Mouse (Mus musculus) ovary, adult 18-20 months (tissue): Measurements from ENCODE around the gene Cdh18.
"Not testable (repeated sequence)": the region's sequence is repeated elsewhere in the genome, so short reads cannot be mapped to it uniquely, and the experiment has no call there.

ENCODE experiments used
- DNase-seq: peaks from one replicate; pipeline ENCODE4 v3.0.0; 2022; ENCODE audit warnings: low spot score, mixed read lengths

Gene Cdh18

GRCm38 (mm10) chr15:23212068-23212467 is 663.2 kb downstream of the Cdh18 start:
- no peak for DNase-seq

GRCm38 (mm10) chr15:23230616-23231015 is 681.8 kb downstream of the Cdh18 start:
- no peak for DNase-seq

GRCm38 (mm10) chr15:23257751-23258440 is 709.1 kb downstream of the Cdh18 start:
- DNase-seq = no peak

- no peak for DNase-seq
Measured at GRCm38 (mm10) chr15:23278421-23278820, 729.6 kb downstream of the Cdh18 start.

GRCm38 (mm10) chr15:23305018-23305417 is 756.2 kb downstream of the Cdh18 start:
- DNase-seq = no peak

- DNase-seq = no peak
Measured at GRCm38 (mm10) chr15:23316766-23317165, 767.9 kb downstream of the Cdh18 start.

GRCm38 (mm10) chr15:23317409-23317808 is 768.6 kb downstream of the Cdh18 start:
- no peak for DNase-seq

- DNase-seq = not testable (repeated sequence)
Measured at GRCm38 (mm10) chr15:23340338-23340737, 791.5 kb downstream of the Cdh18 start.

GRCm38 (mm10) chr15:23351078-23351477 is 802.3 kb downstream of the Cdh18 start:
- no peak for DNase-seq

GRCm38 (mm10) chr15:23366325-23366724 is 817.5 kb downstream of the Cdh18 start:
- DNase-seq = no peak

- DNase-seq = no peak
Measured at GRCm38 (mm10) chr15:23367712-23368111, 818.9 kb downstream of the Cdh18 start.

GRCm38 (mm10) chr15:23378016-23378750 is 829.4 kb downstream of the Cdh18 start:
- DNase-seq = no peak

GRCm38 (mm10) chr15:23385816-23386215 is 837.0 kb downstream of the Cdh18 start:
- no peak for DNase-seq

GRCm38 (mm10) chr15:23396646-23397045 is 847.8 kb downstream of the Cdh18 start:
- DNase-seq = no peak

- DNase-seq = no peak
Measured at GRCm38 (mm10) chr15:23403792-23404191, 855.0 kb downstream of the Cdh18 start.

- no peak for DNase-seq
Measured at GRCm38 (mm10) chr15:23408256-23408655, 859.4 kb downstream of the Cdh18 start.

GRCm38 (mm10) chr15:23416450-23417080 is 867.7 kb downstream of the Cdh18 start:
- DNase-seq = no peak

GRCm38 (mm10) chr15:23418158-23418557 is 869.3 kb downstream of the Cdh18 start:
- no peak for DNase-seq

- DNase-seq = no peak
Measured at GRCm38 (mm10) chr15:23420010-23420409, 871.2 kb downstream of the Cdh18 start.

GRCm38 (mm10) chr15:23430021-23430420 is 881.2 kb downstream of the Cdh18 start:
- DNase-seq = no peak

GRCm38 (mm10) chr15:23448542-23448941 is 899.7 kb downstream of the Cdh18 start:
- DNase-seq = no peak

- DNase-seq = no peak
Measured at GRCm38 (mm10) chr15:23452098-23452625, 903.3 kb downstream of the Cdh18 start.

- no peak for DNase-seq
Measured at GRCm38 (mm10) chr15:23453331-23453730, 904.5 kb downstream of the Cdh18 start.
